Mouse (Mus musculus) heart, embryonic 12.5 days (tissue): Measurements from ENCODE around the gene Dhx57. TPM values are rescaled to one million over a fixed set of nuclear protein-coding genes. Genes with fewer than 3 reads are reported as not detected.

ENCODE experiments used
- ATAC-seq: fragments of 200-750 bp; cut with Nextera tagmentation; 2 replicates; pipeline ENCODE4 v1.8.0; 2017; ENCODE audit warnings: moderate TSS enrichment, moderate library complexity; ENCODE audit not compliant: insufficient number of reproducible peaks, low FRiP score
- H3K27ac ChIP-seq: fragments of 300-500 bp; sonication (generic); 2 replicates; pipeline ENCODE4 v1.5.1; 2016; ENCODE audit warnings: mild to moderate bottlenecking, moderate library complexity; ENCODE audit not compliant: poor library complexity, severe bottlenecking
- H3K27me3 ChIP-seq: fragments of 300-500 bp; sonication (generic); replicated peaks from 2 replicates; pipeline ENCODE4 v1.6.1; 2016; ENCODE audit warnings: mild to moderate bottlenecking, moderate library complexity
- H3K36me3 ChIP-seq: fragments of 300-500 bp; sonication (generic); 2 replicates; pipeline ENCODE4 v1.6.1; 2016; ENCODE audit warnings: mild to moderate bottlenecking, moderate library complexity
- H3K4me1 ChIP-seq: fragments of 300-500 bp; sonication (generic); replicated peaks from 2 replicates; pipeline ENCODE4 v1.6.1; 2016; ENCODE audit warnings: mild to moderate bottlenecking
- H3K4me2 ChIP-seq: fragments of 300-500 bp; sonication (generic); 2 replicates; pipeline ENCODE4 v1.6.1; 2016; ENCODE audit warnings: mild to moderate bottlenecking, moderate library complexity
- H3K4me3 ChIP-seq: fragments of 300-500 bp; sonication (generic); 2 replicates; pipeline ENCODE4 v1.5.1; 2016; ENCODE audit warnings: mild to moderate bottlenecking
- H3K9ac ChIP-seq: fragments of 300-500 bp; sonication (generic); 2 replicates; pipeline ENCODE4 v1.6.1; 2016; ENCODE audit warnings: mild to moderate bottlenecking, moderate library complexity
- H3K9me3 ChIP-seq: fragments of 300-500 bp; sonication (generic); replicated peaks from 2 replicates; pipeline ENCODE4 v1.6.1; 2016; ENCODE audit warnings: mild to moderate bottlenecking, moderate library complexity
- WGBS: fragments of 180-500 bp; shearing (Covaris S2); methylation state at CpG from one replicate; pipeline ENCODE4 v1.1.7; 2016; 5-methylcytosine and 5-hydroxymethylcytosine counted together
- polyA plus RNA-seq: library from polyadenylated mRNA; unstranded; fragments of >200 nt; fragmentation: Nextera tagmentation; extraction: Ambion mirVana; gene quantifications from 2 replicates; pipeline ENCODE4 v1.2.1, GENCODE M21; 2016

Dhx57 gene
- polyA plus RNA-seq, 1 experiment from 2014 or later = 13.8 TPM

DNA sequence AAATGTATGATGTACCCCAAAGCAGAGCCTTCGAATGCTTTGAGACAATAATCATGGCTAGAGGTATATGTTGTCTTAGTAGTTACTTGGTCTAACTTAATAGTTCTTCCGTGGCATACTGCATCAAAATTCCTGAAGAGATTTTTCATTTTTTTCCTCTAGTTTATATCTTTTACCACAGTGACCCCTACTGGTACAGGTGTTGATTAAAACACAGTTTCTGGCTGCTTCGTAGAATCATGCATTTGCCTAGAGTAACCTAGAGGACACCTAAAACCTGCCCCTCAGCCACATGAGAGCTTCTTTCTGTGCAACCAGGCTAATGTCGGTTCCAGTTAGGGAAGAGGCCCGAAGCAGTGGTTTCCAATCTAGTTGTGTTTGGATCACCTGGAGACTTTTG, 97.2 kb downstream of the Dhx57 start:
- peaks cover 26% of the 10 kb centered on the region for H3K36me3 ChIP-seq
- no peak overlapping the region for H3K9ac ChIP-seq
- no peak overlapping the region for H3K4me2 ChIP-seq
- H3K27me3 ChIP-seq = no peaks in the 10 kb centered on the region
- H3K27ac ChIP-seq = no peak overlapping the region
- no peak for ATAC-seq
- no peaks in the 10 kb centered on the region for H3K4me1 ChIP-seq
- H3K9me3 ChIP-seq = no peaks in the 10 kb centered on the region
- H3K4me3 ChIP-seq = no peak overlapping the region
- 66% methylated on average over 5 of the region's 5 CpGs for WGBS

Other genes with a start within 250 kb of the Dhx57 start
- 60.6 and 63.5 TPM in 2 replicates for gene Hnrnpll, start 228.1 kb downstream of the Dhx57 start, polyA plus RNA-seq
- gene Galm, start 163.0 kb downstream of the Dhx57 start, polyA plus RNA-seq = 10.0 TPM in 2 replicates
- gene Srsf7, start 83.2 kb downstream of the Dhx57 start, polyA plus RNA-seq = 349 and 357 TPM in 2 replicates
- 0.06 and 0.15 TPM in 2 replicates for gene Ttc39d, start 83.0 kb downstream of the Dhx57 start, polyA plus RNA-seq
- gene Gemin6, start 66.0 kb downstream of the Dhx57 start, polyA plus RNA-seq = 25.8 and 27.4 TPM in 2 replicates
- 16.5 and 17.2 TPM in 2 replicates for gene Morn2, start 273 bp downstream of the Dhx57 start, polyA plus RNA-seq
- gene Arhgef33, start 16.9 kb upstream of the Dhx57 start, polyA plus RNA-seq = 1.4 and 2.2 TPM in 2 replicates
- gene Gm10190, start 83.1 kb upstream of the Dhx57 start, polyA plus RNA-seq = 1.1 and 2.4 TPM in 2 replicates
- gene Sos1, start 190.0 kb upstream of the Dhx57 start, polyA plus RNA-seq = 4.8 and 5.4 TPM in 2 replicates